Mouse (Mus musculus) lung, embryonic 15.5 days (tissue): ENCODE results near the gene Casp7. TPM values are rescaled to one million over a fixed set of nuclear protein-coding genes. Genes with fewer than 3 reads are reported as not detected.

ENCODE experiments used
- ATAC-seq: fragments of 200-750 bp; cut with Nextera tagmentation; 2 replicates; pipeline ENCODE4 v1.8.0; 2017; ENCODE audit warnings: moderate number of reproducible peaks, borderline replicate concordance; ENCODE audit not compliant: low FRiP score, low TSS enrichment; ENCODE audit errors: extremely low read depth
- H3K27ac ChIP-seq: fragments of 300-500 bp; sonication (generic); 2 replicates; pipeline ENCODE4 v1.5.1; 2015; ENCODE audit warnings: moderate library complexity, mild to moderate bottlenecking, inconsistent platforms
- H3K27me3 ChIP-seq: fragments of 300-500 bp; sonication (generic); 2 replicates; pipeline ENCODE4 v1.6.1; 2015; ENCODE audit warnings: inconsistent platforms
- H3K36me3 ChIP-seq: fragments of 300-500 bp; sonication (generic); 2 replicates; pipeline ENCODE4 v1.6.1; 2015; ENCODE audit warnings: inconsistent platforms
- H3K4me1 ChIP-seq: fragments of 300-500 bp; sonication (generic); 2 replicates; pipeline ENCODE4 v1.6.1; 2015; ENCODE audit warnings: inconsistent platforms
- H3K4me2 ChIP-seq: fragments of 300-500 bp; sonication (generic); 2 replicates; pipeline ENCODE4 v1.6.1; 2015; ENCODE audit warnings: inconsistent platforms, mild to moderate bottlenecking, moderate library complexity
- H3K4me3 ChIP-seq: fragments of 300-500 bp; sonication (generic); 2 replicates; pipeline ENCODE4 v1.5.1; 2015; ENCODE audit warnings: mild to moderate bottlenecking, inconsistent platforms
- H3K9ac ChIP-seq: fragments of 300-500 bp; sonication (generic); 2 replicates; pipeline ENCODE4 v1.6.1; 2015; ENCODE audit warnings: inconsistent platforms
- H3K9me3 ChIP-seq: fragments of 300-500 bp; sonication (generic); 2 replicates; pipeline ENCODE4 v1.6.1; 2016; ENCODE audit warnings: inconsistent platforms
- WGBS: fragments of 180-500 bp; shearing (Covaris S2); methylation state at CpG from one replicate; pipeline ENCODE4 v1.1.7; 2015; 5-methylcytosine and 5-hydroxymethylcytosine counted together
- polyA plus RNA-seq: library from polyadenylated mRNA; unstranded; fragments of >200 nt; fragmentation: Nextera tagmentation; extraction: Ambion mirVana; gene quantifications from 2 replicates; pipeline ENCODE4 v1.2.1, GENCODE M21; 2015

Casp7 gene
- polyA plus RNA-seq, 1 experiment from 2014 or later: 34.8 TPM

DNA sequence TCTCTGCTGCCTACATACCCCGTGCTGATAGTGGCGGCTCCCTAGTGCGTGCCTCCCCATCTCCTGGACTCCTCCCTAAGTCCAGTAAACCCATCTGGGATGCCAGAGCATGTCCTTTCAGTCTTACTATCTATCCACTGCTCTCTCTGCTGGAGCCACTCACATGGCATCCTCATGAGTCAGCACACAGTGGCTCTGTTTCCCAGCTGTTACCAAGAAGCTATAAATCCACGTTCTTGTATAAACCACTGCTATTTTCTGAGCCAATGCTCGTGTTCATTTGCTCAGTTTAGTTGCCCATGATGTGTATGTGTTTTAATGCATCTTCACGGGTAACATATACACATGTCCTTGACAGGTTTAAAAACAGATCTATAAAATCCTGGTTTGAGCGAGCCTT, 29.2 kb upstream of the Casp7 start:
- peaks cover 18% of the 10 kb centered on the region for H3K4me1 ChIP-seq
- no peak for ATAC-seq
- no peaks in the 10 kb centered on the region for H3K27me3 ChIP-seq

DNA sequence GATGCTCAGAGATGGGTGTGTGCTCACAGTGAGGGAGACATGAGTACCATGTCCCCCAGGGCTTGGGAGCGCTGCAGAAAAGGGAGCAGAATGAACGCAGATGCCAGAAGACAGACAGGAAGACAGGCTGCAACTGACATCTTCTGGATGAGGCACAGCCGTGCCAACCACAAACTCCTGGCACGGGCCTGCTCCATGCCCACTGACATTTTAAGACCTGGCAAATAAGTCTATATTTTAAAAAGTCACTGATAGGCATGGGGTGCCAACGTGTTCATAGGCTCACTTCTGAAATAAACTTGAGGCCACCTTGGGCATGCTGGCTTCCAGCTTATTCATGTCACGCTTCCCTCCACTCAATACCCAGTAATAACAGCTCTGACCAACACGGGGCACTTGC, 28.0 kb upstream of the Casp7 start:
- Histone ChIP-seq H3K9me3 (no peaks in the 10 kb centered on the region), H3K4me3 (no peak overlapping the region), H3K4me1 (peaks cover 18% of the 10 kb centered on the region), H3K4me2 (no peak overlapping the region), H3K27me3 (no peaks in the 10 kb centered on the region), H3K9ac (no peak overlapping the region), H3K36me3 (no peaks in the 10 kb centered on the region), H3K27ac (no peak overlapping the region)
- WGBS: 80% methylated on average over 7 of the region's 7 CpGs
- no peak for ATAC-seq

More for the DNA sequence above, 29.2 kb upstream of the Casp7 start:
- H3K27ac ChIP-seq: no peak overlapping the region
- no peak overlapping the region for H3K4me2 ChIP-seq
- H3K9me3 ChIP-seq: no peaks in the 10 kb centered on the region
- 67% methylated on average over 7 of the region's 7 CpGs for WGBS
- H3K36me3 ChIP-seq: no peaks in the 10 kb centered on the region
- H3K9ac ChIP-seq: no peak overlapping the region
- H3K4me3 ChIP-seq: no peak overlapping the region

DNA sequence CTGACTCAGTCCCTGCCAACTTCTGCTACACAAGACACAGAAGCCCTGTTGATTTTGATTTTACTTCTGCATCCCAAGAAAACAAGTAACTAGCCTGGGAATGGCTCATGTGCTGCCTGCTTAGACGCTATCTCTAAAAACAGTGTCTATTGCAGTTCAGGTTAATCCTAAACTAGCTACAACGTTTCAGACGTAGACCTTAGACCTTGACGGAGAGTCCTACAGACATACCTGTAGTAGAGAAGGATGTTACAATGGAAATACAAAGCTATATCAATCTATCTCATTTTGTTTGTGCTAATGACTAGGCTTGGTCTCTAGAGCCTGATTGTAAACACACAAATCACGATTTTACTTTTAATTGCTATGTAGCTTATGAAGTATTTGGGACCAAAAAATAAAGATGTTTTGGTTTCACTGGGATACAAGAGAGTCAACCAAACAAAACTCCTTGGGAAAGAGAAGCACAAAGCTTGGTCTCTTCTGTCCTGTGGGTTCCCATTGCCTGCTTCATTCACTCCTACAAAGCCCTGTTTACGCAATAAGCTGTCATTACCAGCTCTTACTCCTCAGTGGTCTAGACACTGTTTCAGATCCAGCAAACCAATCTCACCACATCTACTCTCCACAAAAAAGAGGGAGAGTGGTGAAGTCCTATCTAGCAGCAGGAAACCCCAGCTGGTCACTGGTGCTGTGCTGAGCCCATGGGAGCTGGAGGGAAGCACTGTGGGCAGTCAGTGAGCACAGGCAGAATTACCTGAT, 26.4 kb upstream of the Casp7 start:
- Histone ChIP-seq H3K9ac (no peak overlapping the region), H3K36me3 (no peaks in the 10 kb centered on the region), H3K4me2 (no peak overlapping the region), H3K9me3 (no peaks in the 10 kb centered on the region), H3K4me3 (no peak overlapping the region), H3K27me3 (no peaks in the 10 kb centered on the region), H3K4me1 (peaks cover 7% of the 10 kb centered on the region), H3K27ac (no peak overlapping the region)
- no peak for ATAC-seq
- WGBS: 77% methylated on average over 6 of the region's 6 CpGs

DNA sequence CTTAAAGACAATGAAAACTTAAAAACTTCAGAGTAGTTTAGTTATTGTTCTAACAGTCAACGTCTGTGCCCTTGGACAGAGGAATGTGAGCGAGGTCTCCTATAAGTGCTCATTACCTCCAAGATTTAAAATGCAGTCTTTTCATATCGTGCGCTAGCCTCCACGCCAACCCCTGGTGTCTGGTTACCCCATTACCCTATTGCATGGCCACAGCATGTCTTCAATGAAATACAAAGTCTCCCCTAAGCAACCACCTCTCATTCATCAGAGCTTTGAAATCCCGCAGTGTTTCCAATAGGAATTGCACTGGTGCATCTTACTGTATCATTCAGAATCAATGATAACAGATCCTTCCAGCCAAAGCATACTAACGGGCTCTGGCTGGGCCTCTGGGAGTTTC, 24.7 kb upstream of the Casp7 start:
- no peak for ATAC-seq
- Histone ChIP-seq H3K27ac (no peak overlapping the region), H3K4me1 (no peaks in the 10 kb centered on the region), H3K9ac (no peak overlapping the region), H3K4me2 (no peak overlapping the region), H3K27me3 (no peaks in the 10 kb centered on the region), H3K36me3 (no peaks in the 10 kb centered on the region), H3K4me3 (no peak overlapping the region), H3K9me3 (no peaks in the 10 kb centered on the region)
- 69% methylated on average over 7 of the region's 7 CpGs for WGBS

DNA sequence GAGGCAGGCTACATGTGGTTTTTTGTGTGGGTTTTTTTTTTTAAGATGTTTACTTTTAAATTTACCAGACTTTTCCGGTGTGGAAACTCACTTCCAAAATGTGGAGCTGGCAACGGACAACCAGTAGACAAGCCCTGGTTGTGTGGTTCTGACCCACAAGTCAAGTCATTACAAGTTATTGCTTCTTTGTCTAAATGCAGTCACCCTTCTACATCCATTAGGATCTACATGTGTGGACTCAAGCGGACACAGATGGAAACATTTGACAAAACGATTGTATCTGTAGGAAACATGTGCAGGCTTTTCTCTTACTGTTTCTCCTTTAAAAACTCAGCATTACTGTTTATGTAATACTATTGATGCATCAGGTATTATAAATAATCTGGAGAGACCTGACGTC, 23.7 kb upstream of the Casp7 start:
- Histone ChIP-seq H3K27me3 (no peaks in the 10 kb centered on the region), H3K27ac (no peak overlapping the region), H3K4me2 (no peak overlapping the region), H3K4me1 (no peaks in the 10 kb centered on the region), H3K9ac (no peak overlapping the region), H3K4me3 (no peak overlapping the region), H3K36me3 (no peaks in the 10 kb centered on the region), H3K9me3 (no peaks in the 10 kb centered on the region)
- ATAC-seq: no peak
- 87% methylated on average over 5 of the region's 5 CpGs for WGBS

DNA sequence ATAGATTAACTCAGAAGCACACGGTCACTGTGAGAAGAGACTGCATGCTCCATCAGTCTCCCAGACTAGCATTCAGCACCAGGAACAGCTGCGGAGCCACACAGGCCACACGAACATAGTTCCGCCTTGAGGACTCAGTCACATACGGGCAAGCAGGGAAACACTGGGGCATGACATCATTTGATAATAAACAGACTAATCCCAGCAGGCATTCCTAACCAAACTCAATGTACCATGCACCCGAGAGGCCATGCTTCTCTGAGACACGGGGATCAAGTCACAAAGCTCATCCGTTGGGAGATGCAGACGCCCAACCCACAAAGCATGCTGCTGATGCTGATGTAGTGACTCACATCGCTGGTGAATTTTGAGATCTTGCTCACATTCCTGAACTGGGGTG, 22.9 kb upstream of the Casp7 start:
- WGBS: 53% methylated on average over 10 of the region's 10 CpGs
- H3K27ac ChIP-seq: no peak overlapping the region
- H3K4me2 ChIP-seq: no peak overlapping the region
- H3K36me3 ChIP-seq: no peaks in the 10 kb centered on the region
- ATAC-seq: no peak
- H3K4me3 ChIP-seq: no peak overlapping the region
- no peaks in the 10 kb centered on the region for H3K4me1 ChIP-seq
- no peak overlapping the region for H3K9ac ChIP-seq
- no peaks in the 10 kb centered on the region for H3K27me3 ChIP-seq
- no peaks in the 10 kb centered on the region for H3K9me3 ChIP-seq

DNA sequence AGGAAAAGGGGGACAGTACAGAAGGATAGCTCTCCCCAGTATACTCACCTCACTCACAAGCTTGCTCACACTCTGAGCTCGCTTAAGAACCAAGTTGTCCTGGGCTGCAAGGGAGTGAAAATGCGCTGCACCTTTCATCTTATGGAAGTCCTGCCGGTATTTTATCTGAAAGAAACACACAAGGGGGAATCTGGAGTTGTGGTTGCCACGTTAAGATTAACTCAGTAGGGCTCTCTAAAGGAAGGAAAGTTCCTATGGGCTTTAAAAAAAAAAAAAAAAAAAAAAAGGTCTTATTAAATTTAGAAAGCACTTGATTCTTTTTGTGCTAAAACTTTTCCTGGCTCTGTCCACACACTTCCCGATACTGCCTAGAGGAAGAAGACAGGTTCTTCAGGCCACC, 18.9 kb upstream of the Casp7 start:
- Histone ChIP-seq H3K4me2 (no peak overlapping the region), H3K9ac (no peak overlapping the region), H3K9me3 (no peaks in the 10 kb centered on the region), H3K36me3 (no peaks in the 10 kb centered on the region), H3K27me3 (no peaks in the 10 kb centered on the region), H3K4me3 (no peak overlapping the region), H3K4me1 (no peaks in the 10 kb centered on the region), H3K27ac (no peak overlapping the region)
- 75% methylated on average over 5 of the region's 5 CpGs for WGBS
- ATAC-seq: no peak

DNA sequence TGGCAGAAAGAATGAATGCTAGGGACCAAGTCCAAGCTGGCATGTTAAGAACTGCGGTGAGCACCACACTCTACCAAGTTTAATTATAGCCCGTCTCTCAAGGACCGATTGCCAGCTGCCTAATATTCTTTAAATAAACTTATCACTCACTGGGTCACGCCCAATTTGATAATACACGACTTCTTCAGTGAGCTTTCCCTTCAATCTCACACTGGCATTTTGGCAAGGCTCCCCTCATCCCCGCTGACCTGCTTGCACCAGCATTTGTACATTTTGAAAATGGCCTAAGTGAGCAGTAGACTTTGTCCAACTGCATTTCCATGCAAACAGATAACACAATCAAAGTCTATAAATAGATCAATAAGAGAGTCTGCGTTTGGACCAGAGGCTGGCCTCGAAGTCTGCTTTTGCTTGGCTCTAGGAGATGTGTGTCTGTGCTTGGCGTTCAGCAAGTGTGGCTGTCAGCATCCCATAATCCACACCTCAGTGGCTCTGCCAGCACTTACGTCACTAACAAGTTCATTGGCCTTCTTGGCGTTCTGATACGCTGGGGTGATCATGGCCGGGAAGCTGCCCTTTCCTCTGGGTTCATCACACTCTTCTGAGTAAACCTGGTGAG, 18.3 kb upstream of the Casp7 start:
- WGBS: 47% methylated on average over 13 of the region's 13 CpGs
- H3K9me3 ChIP-seq: no peaks in the 10 kb centered on the region
- no peak overlapping the region for H3K4me2 ChIP-seq
- H3K27ac ChIP-seq: no peak overlapping the region
- ATAC-seq: no peak
- no peak overlapping the region for H3K4me3 ChIP-seq
- no peaks in the 10 kb centered on the region for H3K27me3 ChIP-seq
- no peaks in the 10 kb centered on the region for H3K4me1 ChIP-seq
- H3K9ac ChIP-seq: no peak overlapping the region
- no peaks in the 10 kb centered on the region for H3K36me3 ChIP-seq

DNA sequence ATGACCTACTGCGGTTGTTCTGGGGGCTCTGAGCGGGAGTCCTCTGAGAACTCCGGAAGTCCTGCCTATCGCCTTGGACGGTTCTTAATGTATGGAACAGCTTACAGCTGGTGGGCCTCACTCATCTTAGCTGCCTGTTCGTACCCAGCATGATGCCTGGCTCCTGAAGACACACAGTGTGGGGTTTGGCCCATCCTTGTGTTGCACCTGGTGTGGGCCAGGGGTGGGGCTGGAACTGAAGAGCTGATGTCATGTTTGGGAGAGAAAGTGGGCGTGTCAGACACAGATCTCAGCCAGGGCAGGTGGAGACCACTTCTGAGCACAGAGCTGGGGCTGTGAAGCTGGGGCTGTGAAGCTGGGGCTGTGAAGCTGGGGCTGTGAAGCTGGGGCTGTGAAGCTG, 16.6 kb upstream of the Casp7 start:
- no peak for ATAC-seq
- Histone ChIP-seq H3K27ac (no peak overlapping the region), H3K4me3 (no peak overlapping the region), H3K4me1 (no peaks in the 10 kb centered on the region), H3K27me3 (no peaks in the 10 kb centered on the region), H3K9me3 (no peaks in the 10 kb centered on the region), H3K36me3 (no peaks in the 10 kb centered on the region), H3K4me2 (no peak overlapping the region), H3K9ac (no peak overlapping the region)
- WGBS: 73% methylated on average over 7 of the region's 7 CpGs

DNA sequence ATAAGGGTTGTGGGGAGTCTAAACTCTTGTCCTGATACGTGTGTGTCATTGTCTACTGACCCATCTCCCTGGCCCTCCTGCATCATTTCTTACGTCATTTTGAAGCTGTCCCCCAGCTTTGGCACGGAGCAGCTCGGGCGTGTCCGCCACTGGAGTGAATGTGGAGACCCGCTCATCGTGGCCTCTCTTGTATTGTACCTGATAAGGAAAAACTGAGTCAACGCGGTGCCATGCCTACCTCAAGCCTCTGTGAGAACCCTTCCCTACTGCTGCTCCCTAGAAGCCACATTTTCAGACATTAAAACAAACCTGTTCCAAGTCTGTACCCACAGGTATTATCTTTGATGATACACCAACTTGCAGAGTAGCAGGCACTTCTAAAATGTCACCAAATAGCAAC, 15.5 kb upstream of the Casp7 start:
- ATAC-seq: no peak
- Histone ChIP-seq H3K9ac (no peak overlapping the region), H3K4me2 (no peak overlapping the region), H3K36me3 (no peaks in the 10 kb centered on the region), H3K9me3 (no peaks in the 10 kb centered on the region), H3K4me1 (no peaks in the 10 kb centered on the region), H3K27ac (no peak overlapping the region), H3K4me3 (no peak overlapping the region), H3K27me3 (no peaks in the 10 kb centered on the region)
- WGBS: 85% methylated on average over 10 of the region's 10 CpGs

DNA sequence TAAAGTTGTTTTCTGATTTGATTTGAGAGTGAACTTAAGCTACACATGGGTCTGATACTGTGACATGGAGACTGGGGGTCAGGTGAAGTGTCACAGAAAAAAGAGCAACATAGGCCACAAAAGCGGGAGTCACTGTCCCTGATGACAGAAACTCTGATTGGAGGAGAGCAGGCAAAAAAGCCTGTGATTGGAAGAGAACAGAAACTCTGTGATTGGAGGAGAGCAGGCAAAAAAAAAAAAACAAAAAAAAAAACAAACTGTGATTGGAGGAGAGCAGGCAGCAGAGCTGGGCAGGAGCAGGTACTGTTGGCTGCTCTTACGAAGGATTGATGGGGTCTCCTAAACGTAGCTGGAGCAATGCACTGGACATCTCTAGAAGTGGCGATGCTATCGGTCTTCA, 11.4 kb upstream of the Casp7 start:
- no peak for ATAC-seq
- Histone ChIP-seq H3K9ac (no peak overlapping the region), H3K27ac (no peak overlapping the region), H3K4me3 (no peak overlapping the region), H3K4me2 (no peak overlapping the region), H3K36me3 (no peaks in the 10 kb centered on the region), H3K4me1 (no peaks in the 10 kb centered on the region), H3K9me3 (no peaks in the 10 kb centered on the region), H3K27me3 (no peaks in the 10 kb centered on the region)
- WGBS: 78% methylated on average over 5 of the region's 5 CpGs

DNA sequence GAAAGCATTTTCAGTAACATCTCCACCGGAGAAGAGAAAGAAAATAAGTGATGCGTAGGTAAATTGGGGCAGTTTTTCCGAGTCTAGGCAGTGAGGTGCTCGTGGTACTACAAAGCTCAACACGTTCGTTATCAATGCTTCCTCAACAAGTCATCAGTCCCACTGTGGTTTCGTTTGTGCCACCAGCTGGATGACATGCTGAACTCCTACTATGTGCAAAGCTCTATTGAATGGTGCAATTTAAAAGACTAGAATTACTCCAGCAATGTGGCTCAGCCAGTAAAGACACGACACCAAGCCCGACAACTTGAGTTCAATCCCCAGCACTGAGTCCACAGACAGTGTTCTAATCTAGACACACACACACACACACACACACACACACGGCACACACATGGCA, 10.8 kb upstream of the Casp7 start:
- no peaks in the 10 kb centered on the region for H3K36me3 ChIP-seq
- H3K4me2 ChIP-seq: no peak overlapping the region
- H3K4me3 ChIP-seq: no peak overlapping the region
- no peak for ATAC-seq
- no peaks in the 10 kb centered on the region for H3K4me1 ChIP-seq
- no peak overlapping the region for H3K27ac ChIP-seq
- no peak overlapping the region for H3K9ac ChIP-seq
- H3K9me3 ChIP-seq: no peaks in the 10 kb centered on the region
- H3K27me3 ChIP-seq: no peaks in the 10 kb centered on the region
- 87% methylated on average over 10 of the region's 10 CpGs for WGBS
